Mouse (Mus musculus) inflammation-experienced regulatory T-cells, adult 6 months (primary cell): ENCODE measurements around the gene Psmb10. TPM values are rescaled to one million over a fixed set of nuclear protein-coding genes. Genes with fewer than 3 reads are reported as not detected.
"Not testable (repeated sequence)": the region's sequence is repeated elsewhere in the genome, so short reads cannot be mapped to it uniquely, and the experiment has no call there.

ENCODE experiments used
- ATAC-seq: one replicate; pipeline ENCODE4 v1.8.0; 2017
- polyA plus RNA-seq, 3 experiments: library from polyadenylated mRNA; unstranded; fragments of 100-300 nt; shearing (Covaris generic); gene quantifications; one replicate each; pipeline ENCODE4 v1.2.1; 2017

Psmb10 gene
- 100 to 1,000 TPM; 368 to 388 (median 373) TPM for polyA plus RNA-seq

DNA sequence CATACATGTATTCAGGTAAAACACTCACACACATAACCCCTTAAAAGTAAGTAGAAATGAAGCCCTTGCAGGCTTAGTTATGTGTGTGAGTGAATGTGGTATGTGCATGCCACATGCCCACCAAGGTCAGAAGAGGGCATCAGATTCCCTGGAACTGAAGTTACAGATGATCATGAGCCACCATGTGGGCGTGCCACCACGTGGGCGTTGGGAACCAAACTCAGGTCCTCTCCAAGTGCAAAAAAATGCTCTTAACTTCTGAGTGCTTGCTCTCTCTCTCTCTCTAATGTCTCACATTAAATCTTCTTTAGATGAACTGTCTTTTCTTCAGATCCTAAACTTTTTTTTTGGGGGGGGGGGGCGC lies at the start of gene Psmb10:
Gene Psmb10, minus strand, starts transcription at position 139 of the 364 bp plus-strand sequence.
- peak; percentile 23 for ATAC-seq

GRCm38 (mm10) chr8:105983406-105983805 lies 45.2 kb upstream of the Psmb10 start:
- not testable (repeated sequence) for ATAC-seq

GRCm38 (mm10) chr8:105981146-105981545 lies 42.9 kb upstream of the Psmb10 start:
- no peak for ATAC-seq

GRCm38 (mm10) chr8:105979325-105979724 lies 41.1 kb upstream of the Psmb10 start, which contains the start of gene Dpep3:
TSS of gene Dpep3 (minus strand) at chr8:105979429.
- no peak for ATAC-seq

DNA sequence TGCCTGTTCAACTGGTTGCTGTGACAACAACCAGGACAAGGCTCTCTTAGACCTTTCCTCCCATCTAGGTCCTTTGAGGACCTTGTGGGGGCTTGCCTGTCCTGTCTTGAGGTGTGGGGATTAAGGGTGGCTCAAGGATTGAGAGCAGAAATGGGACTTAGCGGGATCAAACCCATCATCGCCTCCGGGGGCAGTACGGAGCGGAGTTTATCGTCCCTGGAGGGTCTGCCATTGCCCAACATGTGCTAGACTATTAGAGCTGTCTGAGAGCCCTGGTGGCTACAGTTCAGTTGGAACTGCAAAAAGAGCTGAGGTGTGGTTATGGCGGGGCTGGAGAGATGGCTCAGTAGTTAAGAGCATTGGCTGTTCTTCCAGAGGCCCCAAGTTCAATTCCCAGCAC lies 37.1 kb upstream of the Psmb10 start:
- ATAC-seq: no peak

DNA sequence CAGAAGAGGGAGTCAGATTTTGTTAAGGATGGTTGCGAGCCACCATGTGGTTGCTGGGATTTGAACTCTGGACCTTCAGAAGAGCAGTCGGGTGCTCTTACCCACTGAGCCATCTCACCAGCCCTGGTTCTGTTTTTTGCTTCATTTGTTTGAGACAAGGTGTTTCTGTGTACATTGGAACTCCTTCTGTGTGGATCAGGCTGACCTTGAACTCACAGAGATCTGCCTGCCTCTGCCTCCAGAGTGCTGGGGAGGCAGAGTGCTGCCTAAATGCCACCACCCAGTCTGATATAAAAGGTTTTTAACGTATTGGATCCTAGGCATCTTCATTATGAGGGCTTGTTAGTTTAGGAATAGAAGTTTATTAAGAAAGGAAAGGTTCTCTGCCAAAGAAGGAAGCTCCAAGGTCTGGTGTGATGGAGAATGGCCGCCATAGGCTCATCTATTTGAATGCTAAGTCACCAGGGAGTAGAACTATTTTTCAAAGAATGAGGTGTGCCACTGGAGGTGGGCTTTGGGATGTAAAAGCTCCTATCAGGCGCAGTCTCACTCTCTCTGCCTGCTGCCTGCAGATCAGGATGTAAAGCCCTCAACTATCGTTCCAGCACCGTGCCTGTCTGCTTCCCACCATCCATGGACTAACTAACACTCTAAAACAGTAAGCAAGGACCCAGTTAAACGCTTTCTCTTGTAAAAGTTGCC lies 32.9 kb upstream of the Psmb10 start:
- ATAC-seq: no peak

- no peak for ATAC-seq
Measured at GRCm38 (mm10) chr8:105969367-105969766, 31.1 kb upstream of the Psmb10 start.

DNA sequence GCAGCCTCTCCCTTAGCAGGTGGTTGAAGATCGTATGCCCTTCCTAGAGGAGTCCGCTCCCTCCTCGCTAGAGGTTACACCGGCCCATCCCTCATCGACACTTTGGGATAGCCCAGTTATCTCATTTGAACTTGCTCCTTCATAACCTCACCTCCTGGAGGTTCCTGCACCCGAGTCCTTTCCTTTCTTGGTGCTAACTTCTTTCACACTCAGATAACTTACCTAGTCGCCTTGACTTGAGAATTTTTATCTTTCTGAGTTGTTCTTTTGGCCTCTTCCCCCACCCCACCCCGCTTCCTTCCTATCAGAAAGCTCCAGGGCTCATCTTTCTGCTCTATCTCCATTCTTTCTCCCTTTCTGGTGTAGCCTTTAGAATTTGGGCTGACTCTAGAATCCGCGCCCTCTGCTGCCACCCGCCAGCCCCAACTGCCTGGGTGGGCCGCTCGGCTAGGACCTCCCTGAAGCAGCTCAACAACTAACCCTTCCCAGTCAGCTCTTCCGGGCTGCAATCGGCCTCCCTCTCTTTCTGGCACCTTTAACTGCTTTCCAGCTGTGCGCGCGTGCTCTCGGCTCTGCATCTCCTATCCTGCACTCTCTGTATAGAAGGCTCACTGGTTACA lies 28.6 kb upstream of the Psmb10 start:
- no peak for ATAC-seq

DNA sequence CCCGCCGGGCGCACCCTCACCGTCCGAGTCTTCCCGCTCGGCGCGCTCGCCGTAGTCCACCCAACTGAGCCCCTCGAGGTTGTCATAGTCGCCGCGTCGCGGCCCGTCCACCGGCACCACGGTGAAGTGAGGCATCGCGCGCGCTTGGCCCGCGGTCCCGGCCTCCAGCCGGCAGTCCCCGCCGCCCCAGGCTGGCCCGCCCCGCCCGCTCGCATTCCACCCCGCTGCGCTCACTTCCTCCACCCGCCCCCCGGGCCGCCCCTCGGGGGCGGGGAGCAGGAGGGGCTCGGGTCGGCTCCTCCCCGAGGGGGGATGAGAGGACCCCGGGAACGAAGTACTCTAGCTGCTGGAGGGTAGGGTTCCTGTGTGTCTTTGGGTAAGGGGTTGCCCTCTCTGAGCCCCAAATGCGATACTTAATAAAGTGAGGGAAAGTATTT lies 27.7 kb upstream of the Psmb10 start, which contains the start of gene Slc12a4:
Gene Slc12a4, minus strand, starts transcription at position 193 of the 437 bp plus-strand sequence.
- ATAC-seq: peak; percentile 80

GRCm38 (mm10) chr8:105965266-105965904 lies 27.1 kb upstream of the Psmb10 start:
- peak; percentile 81 for ATAC-seq

- no peak for ATAC-seq
Measured at GRCm38 (mm10) chr8:105964506-105965265, 26.4 kb upstream of the Psmb10 start.

GRCm38 (mm10) chr8:105961536-105961935 lies 23.3 kb upstream of the Psmb10 start:
- ATAC-seq: no peak

DNA sequence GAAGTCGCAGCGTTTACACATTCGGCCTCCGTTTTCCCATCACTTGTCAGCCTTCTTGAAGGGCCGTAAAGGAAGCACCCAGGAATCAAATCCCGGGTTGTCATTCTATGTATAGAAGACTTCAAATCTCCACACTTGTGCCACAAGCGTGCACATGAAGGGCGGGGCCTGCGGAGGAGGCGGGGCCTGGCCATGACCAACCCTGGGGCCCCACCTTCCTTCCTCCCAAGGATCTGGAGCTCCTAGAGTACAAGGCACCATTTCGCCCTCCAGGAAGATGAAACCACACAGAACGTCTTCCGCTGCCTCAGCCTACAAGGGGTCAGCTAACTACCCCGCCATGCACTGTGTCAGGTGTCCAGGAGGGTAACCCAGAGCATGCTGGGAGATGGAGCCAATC lies 22.9 kb upstream of the Psmb10 start:
- ATAC-seq: no peak

DNA sequence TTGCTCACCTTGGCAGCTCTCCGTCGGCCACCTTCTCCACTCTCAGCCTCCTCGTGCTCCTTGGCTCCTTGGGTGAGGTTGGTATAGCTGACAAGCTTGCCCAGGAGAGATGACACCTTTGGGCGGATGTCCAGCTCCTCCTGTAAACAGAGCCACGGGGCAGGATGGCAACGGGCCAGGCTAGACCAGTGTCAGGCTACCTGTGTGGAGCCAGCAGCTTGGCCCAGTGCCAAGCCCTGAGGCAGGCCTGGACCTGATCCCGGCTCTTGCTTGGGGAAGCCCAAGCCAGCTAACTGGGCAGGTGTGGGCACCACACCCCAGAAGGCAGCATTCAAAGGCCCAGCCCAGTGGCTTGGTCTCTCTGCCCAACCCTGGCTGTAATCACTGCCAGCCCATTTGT lies 21.1 kb upstream of the Psmb10 start:
- ATAC-seq: no peak

GRCm38 (mm10) chr8:105957813-105958212 lies 19.6 kb upstream of the Psmb10 start:
- no peak for ATAC-seq

- no peak for ATAC-seq
Measured at GRCm38 (mm10) chr8:105956556-105956955, 18.3 kb upstream of the Psmb10 start.

- no peak for ATAC-seq
Measured at GRCm38 (mm10) chr8:105951057-105951659, 12.9 kb upstream of the Psmb10 start.

GRCm38 (mm10) chr8:105949350-105949749 lies 11.1 kb upstream of the Psmb10 start:
- ATAC-seq: no peak

DNA sequence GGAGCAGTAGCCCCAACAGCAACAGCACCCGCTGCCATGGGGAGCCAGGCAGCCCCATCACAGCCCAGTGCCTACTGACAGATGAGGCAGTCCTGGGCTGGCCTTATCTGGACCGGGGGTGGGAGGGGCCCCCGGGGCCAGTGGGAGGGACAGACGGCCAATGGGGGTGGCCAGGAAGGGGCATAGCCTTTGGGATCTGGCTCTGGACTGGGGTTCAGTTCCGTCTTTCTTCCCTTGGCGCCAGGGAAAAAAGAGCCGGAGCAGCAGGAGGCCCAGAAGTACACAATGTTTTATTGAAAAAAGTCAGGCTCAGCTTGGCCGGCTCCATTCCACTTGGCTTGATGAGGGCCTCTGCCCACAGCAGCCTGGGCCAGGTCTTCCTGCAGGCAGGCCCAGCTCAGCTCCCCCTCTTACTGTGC lies 5.1 kb upstream of the Psmb10 start, which contains the start of gene Lcat:
Gene Lcat, minus strand, starts transcription at position 62 of the 419 bp plus-strand sequence.
- no peak for ATAC-seq

DNA sequence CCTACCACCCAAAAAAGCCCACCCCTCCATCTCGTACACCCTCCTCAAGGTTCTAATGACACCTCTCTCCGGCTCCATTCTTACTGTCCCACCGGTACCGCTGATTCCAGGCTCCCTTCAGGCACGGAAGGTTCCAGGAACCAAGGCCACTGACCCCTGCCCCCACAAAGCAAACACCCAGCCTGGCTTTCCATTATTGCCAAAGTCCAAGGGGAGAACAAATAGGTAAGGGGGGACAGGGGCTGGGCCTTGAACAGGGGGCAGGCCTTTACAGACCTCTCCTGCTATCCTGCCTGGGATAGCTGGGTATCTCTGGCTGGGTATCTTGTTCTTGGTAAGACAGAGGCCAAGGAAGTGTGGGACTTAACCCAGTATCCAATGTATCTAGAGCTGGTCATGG lies 4.3 kb upstream of the Psmb10 start:
- no peak for ATAC-seq

DNA sequence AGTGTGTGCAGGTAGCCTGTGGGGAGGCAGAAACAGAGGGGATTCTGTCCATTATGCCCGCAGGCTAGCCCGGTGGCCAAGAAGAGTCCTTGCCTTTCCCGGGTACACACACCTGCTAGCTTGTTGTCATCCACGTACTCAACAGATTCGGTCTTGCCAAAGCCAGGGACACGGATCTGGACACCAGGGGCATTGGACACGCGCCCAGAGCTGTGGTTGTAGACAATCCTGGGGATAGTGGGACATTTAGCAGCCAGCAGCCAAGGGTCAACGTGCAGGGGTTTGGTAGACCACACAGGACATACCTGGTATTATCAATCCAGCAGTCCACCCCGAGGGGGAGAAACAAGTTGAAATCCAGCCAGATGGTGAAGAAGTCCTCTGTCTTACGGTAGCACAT lies 3.8 kb upstream of the Psmb10 start:
- no peak for ATAC-seq
